Mouse (Mus musculus) thymus, adult 2 months (tissue): ENCODE measurements around the gene Cacna1s.

Source experiments
- CTCF ChIP-seq: fragments of 200-500 bp; IDR thresholded peaks from 2 replicates; pipeline ENCODE4 v1.5.1; 2012; ENCODE audit warnings: mild to moderate bottlenecking, control low read depth, low read length, moderate library complexity, borderline replicate concordance; ENCODE audit not compliant: control insufficient read depth, poor library complexity, insufficient read depth; ENCODE audit errors: extremely low read depth
- POLR2A ChIP-seq: fragments of 200-500 bp; IDR thresholded peaks from 2 replicates; pipeline ENCODE4 v1.6.1; 2012; ENCODE audit warnings: mild to moderate bottlenecking, low read length, control low read depth, moderate library complexity; ENCODE audit not compliant: control insufficient read depth, poor library complexity, insufficient read depth; ENCODE audit errors: extremely low read depth

DNA sequence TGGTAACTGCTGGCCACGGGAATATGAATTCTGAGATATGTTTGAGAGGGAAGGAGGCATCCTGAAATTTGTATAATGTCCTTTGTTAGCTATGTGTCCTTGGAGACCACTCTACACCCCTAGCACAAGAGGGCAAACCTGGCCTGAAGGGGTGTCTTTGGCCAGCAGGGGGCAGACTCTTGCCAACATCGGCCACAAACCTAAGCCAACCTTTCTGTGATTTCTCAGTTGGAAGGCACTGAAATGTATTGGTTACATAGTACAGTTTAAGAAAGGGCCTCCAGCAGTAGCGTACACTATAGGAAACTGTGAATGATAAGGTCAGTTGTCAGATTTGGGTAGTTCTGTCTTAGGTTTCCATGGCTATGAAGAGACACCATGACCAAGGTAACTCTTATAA, 63.6 kb downstream of the Cacna1s start:
- TF ChIP-seq CTCF (peak; percentile 85; the same call in 1 of the 2 replicates), POLR2A (no peak)
